Mouse (Mus musculus): Measurements from ENCODE around the gene Bpifb1. TPM values are rescaled to one million over a fixed set of nuclear protein-coding genes. Genes with fewer than 3 reads are reported as not detected.
A peak's percentile ranks its signal among the peaks of the same experiment; 100 is the strongest.

Bpifb1 gene
- polyA plus RNA-seq (2014; fragmentation: Nextera tagmentation; extraction: Ambion mirVana): not detected in 2 replicates

DNA sequence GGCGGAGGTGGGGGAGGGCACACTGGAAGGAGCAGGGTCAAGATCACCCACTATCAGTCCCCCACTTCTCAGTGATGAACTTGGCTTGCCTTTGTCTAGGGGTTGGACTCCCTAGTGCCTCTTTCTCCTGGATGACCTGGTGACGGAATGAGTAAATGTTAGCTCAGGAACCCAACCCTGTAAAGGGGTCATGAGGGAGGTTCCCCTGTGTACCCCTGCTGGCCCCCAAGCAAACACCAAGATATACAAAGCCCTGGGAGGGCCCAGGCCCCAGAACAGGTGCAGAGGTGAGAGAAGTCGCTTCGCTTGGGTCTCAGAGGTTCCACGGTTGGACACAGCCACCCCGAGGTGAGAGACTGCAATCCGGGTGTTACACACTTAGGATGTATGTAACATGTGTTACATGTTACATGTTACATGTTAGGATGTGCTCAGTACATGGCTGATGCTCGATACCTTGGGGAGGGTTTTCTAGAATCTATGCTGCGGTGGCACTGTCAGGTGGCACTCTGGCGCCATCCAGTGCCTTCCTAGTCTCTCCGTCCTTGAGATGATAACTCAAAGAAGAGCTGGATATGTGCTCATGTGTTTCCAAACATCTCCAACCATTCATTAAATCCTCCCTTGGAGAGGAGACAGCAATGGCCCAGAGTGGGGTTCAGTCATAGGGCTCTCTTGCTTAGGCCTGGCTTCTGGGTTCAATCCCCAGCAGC, at the start of gene Bpifb1:
Gene Bpifb1, plus strand, starts transcription at position 273 of the 713 bp plus-strand sequence.
- no peaks in the 10 kb centered on the region for H3K4me1 ChIP-seq (ENCODE audit: control insufficient read depth, insufficient read depth, low read length)
- H3K4me2 ChIP-seq (ENCODE audit: low read depth, low read length): no peak within 1 kb of the TSS
- no peaks in the 10 kb centered on the region for H3K27me3 ChIP-seq (ENCODE audit: control insufficient read depth, insufficient read depth, low read length)
- DNase-seq (ENCODE audit: low spot score) (no peak), ATAC-seq (replicated peaks; ENCODE audit: insufficient number of reproducible peaks, low FRiP score, low TSS enrichment, low read depth) (no peak)
- no peak within 1 kb of the TSS for H3K4me3 ChIP-seq (ENCODE audit: low read depth, low read length)
- H3K36me3 ChIP-seq (replicated peaks; ENCODE audit: control insufficient read depth, insufficient read depth, low read depth, low read length): no peaks in the 10 kb centered on the region
- no peaks in the 10 kb centered on the region for H3K9me3 ChIP-seq (replicated peaks; ENCODE audit: control insufficient read depth, low read length)
- WGBS: 81% methylated on average over 11 of the region's 11 CpGs
- no peak within 1 kb of the TSS for H3K27ac ChIP-seq (replicated peaks; ENCODE audit: low read depth, low read length)
- no peak within 1 kb of the TSS for H3K9ac ChIP-seq (replicated peaks; ENCODE audit: low read length)

DNA sequence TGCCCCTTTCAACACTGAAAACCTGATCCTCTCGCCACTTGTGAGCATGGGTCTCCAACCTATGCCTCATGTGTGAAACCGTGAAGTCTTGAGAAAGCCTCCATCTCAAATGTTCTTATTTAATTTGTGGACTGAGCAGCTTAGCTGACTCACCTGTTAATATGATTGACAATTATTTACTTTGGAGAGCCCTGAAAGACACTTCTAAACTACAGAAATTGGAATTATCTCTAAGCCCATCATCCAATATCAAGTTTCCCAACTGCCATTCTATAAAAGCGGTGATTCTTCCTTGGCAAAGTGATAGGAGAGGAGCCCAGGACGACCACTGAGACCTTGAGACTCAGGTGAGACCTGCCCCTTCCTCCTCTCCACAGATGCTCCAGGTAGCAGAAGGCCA, 48.0 kb upstream of the Bpifb1 start, which contains the start of gene Bpifa1:
Gene Bpifa1, plus strand, starts transcription at position 301 of the 400 bp plus-strand sequence.
- Histone ChIP-seq H3K4me3 (ENCODE audit: low read depth, low read length) (no peak within 1 kb of the TSS), H3K9ac (replicated peaks; ENCODE audit: low read length) (no peak within 1 kb of the TSS), H3K9me3 (replicated peaks; ENCODE audit: control insufficient read depth, low read length) (no peaks in the 10 kb centered on the region), H3K4me1 (ENCODE audit: control insufficient read depth, insufficient read depth, low read length) (no peaks in the 10 kb centered on the region), H3K4me2 (ENCODE audit: low read depth, low read length) (no peak within 1 kb of the TSS), H3K27me3 (ENCODE audit: control insufficient read depth, insufficient read depth, low read length) (no peaks in the 10 kb centered on the region), H3K27ac (replicated peaks; ENCODE audit: low read depth, low read length) (no peak within 1 kb of the TSS), H3K36me3 (replicated peaks; ENCODE audit: control insufficient read depth, insufficient read depth, low read depth, low read length) (no peaks in the 10 kb centered on the region)
- WGBS: 74% methylated on average over 4 of the region's 4 CpGs
- ATAC-seq (replicated peaks; ENCODE audit: insufficient number of reproducible peaks, low FRiP score, low TSS enrichment, low read depth) (no peak), DNase-seq (ENCODE audit: low spot score) (no peak)

DNA sequence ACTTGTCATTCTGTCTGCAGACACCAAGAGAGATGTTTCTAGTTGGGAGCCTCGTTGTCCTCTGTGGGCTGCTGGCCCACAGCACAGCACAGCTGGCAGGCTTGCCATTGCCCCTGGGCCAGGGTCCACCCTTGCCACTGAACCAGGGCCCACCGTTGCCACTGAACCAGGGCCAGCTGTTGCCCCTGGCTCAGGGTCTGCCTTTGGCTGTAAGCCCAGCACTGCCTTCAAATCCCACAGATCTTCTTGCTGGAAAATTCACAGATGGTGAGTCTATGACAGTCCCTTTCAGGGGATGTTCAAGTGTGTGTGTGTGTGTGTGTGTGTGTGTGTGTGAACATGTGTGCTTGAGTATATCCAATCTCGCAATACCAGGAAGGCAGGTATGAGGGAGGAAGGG, 46.9 kb upstream of the Bpifb1 start:
- Histone ChIP-seq H3K4me3 (ENCODE audit: low read depth, low read length) (no peak overlapping the region), H3K36me3 (replicated peaks; ENCODE audit: control insufficient read depth, insufficient read depth, low read depth, low read length) (no peaks in the 10 kb centered on the region), H3K9me3 (replicated peaks; ENCODE audit: control insufficient read depth, low read length) (no peaks in the 10 kb centered on the region), H3K9ac (replicated peaks; ENCODE audit: low read length) (no peak overlapping the region), H3K27ac (replicated peaks; ENCODE audit: low read depth, low read length) (no peak overlapping the region), H3K4me1 (ENCODE audit: control insufficient read depth, insufficient read depth, low read length) (no peaks in the 10 kb centered on the region), H3K27me3 (ENCODE audit: control insufficient read depth, insufficient read depth, low read length) (no peaks in the 10 kb centered on the region), H3K4me2 (ENCODE audit: low read depth, low read length) (no peak overlapping the region)
- ATAC-seq (replicated peaks; ENCODE audit: insufficient number of reproducible peaks, low FRiP score, low TSS enrichment, low read depth) (no peak), DNase-seq (ENCODE audit: low spot score) (no peak)
- 83% methylated on average over 3 of the region's 3 CpGs for WGBS

DNA sequence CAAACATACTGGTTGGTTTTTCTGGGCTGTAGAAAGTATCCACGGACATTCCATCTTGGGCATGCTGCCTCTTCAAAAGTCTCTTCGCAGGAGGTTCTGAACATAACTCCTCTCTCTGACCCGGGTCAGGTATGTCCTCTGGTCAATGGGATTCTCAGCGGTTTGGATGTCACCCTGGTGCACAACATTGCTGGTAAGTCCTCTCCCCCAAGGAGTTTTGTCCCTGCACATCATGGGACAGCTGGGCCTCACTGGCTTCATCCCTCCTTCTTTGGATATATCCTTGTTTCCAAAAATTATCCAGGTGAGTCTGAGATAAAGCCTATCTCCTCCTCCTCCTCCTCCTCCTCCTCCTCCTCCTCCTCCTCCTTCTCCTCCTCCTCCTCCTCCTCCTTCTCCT, 43.1 kb upstream of the Bpifb1 start:
- DNase-seq (ENCODE audit: low spot score) (no peak), ATAC-seq (replicated peaks; ENCODE audit: insufficient number of reproducible peaks, low FRiP score, low TSS enrichment, low read depth) (no peak)
- WGBS: 83% methylated on average over 4 of the region's 4 CpGs

DNA sequence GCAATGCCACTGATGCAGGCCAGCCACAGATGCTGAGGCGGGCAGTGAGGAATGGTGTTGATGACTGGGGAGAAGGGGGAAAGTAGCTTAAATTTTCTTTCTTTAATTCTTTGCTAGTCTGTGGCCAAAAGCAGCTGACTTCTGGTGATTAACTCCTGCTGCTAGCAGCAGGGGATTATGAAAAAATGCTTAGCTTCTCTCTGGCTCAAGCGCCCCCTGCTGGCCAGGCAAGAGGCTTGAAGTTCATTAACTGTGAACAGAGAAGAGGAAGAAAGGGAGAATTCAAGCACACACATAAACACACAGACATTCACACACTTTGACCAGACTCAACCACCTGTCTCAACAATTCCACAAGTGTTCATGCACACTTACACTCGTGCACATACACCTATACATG, 32.2 kb upstream of the Bpifb1 start:
- Histone ChIP-seq H3K36me3 (replicated peaks; ENCODE audit: control insufficient read depth, insufficient read depth, low read depth, low read length) (no peaks in the 10 kb centered on the region), H3K27me3 (ENCODE audit: control insufficient read depth, insufficient read depth, low read length) (no peaks in the 10 kb centered on the region), H3K9me3 (replicated peaks; ENCODE audit: control insufficient read depth, low read length) (no peaks in the 10 kb centered on the region), H3K27ac (replicated peaks; ENCODE audit: low read depth, low read length) (no peak overlapping the region), H3K9ac (replicated peaks; ENCODE audit: low read length) (no peak overlapping the region), H3K4me3 (ENCODE audit: low read depth, low read length) (no peak overlapping the region), H3K4me1 (ENCODE audit: control insufficient read depth, insufficient read depth, low read length) (no peaks in the 10 kb centered on the region), H3K4me2 (ENCODE audit: low read depth, low read length) (no peak overlapping the region)
- peak; percentile 62 for DNase-seq (ENCODE audit: low spot score)
- 31% methylated on average over 3 of the region's 3 CpGs for WGBS
- ATAC-seq (replicated peaks; ENCODE audit: insufficient number of reproducible peaks, low FRiP score, low TSS enrichment, low read depth): no peak

More for the DNA sequence above, 43.1 kb upstream of the Bpifb1 start:
- Histone ChIP-seq H3K9me3 (replicated peaks; ENCODE audit: control insufficient read depth, low read length) (no peaks in the 10 kb centered on the region), H3K27me3 (ENCODE audit: control insufficient read depth, insufficient read depth, low read length) (no peaks in the 10 kb centered on the region), H3K4me3 (ENCODE audit: low read depth, low read length) (no peak overlapping the region), H3K4me1 (ENCODE audit: control insufficient read depth, insufficient read depth, low read length) (no peaks in the 10 kb centered on the region), H3K9ac (replicated peaks; ENCODE audit: low read length) (no peak overlapping the region), H3K36me3 (replicated peaks; ENCODE audit: control insufficient read depth, insufficient read depth, low read depth, low read length) (no peaks in the 10 kb centered on the region), H3K4me2 (ENCODE audit: low read depth, low read length) (no peak overlapping the region), H3K27ac (replicated peaks; ENCODE audit: low read depth, low read length) (no peak overlapping the region)

DNA sequence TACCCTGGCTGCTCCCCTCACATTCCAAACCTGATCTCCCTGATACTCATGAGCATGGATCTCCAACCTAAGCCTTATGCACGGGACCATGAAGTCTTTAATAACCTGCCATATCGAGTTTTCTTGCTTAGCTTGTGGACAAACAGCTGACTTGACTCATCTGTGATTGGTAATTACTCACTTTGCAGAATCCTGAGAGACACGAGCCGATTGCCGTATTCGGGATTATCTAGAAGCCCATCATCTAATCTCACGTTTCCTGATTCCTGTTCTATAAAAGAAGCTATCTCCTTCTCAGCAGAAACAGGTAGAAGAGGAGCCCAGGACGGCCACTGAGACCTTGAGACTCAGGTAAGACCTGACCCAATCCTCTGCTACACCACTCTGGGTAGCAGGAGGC, 28.3 kb upstream of the Bpifb1 start, which contains the start of gene Bpifa5:
Gene Bpifa5, plus strand, starts transcription at position 301 of the 400 bp plus-strand sequence.
- H3K9ac ChIP-seq (replicated peaks; ENCODE audit: low read length): no peak within 1 kb of the TSS
- no peaks in the 10 kb centered on the region for H3K4me1 ChIP-seq (ENCODE audit: control insufficient read depth, insufficient read depth, low read length)
- no peaks in the 10 kb centered on the region for H3K36me3 ChIP-seq (replicated peaks; ENCODE audit: control insufficient read depth, insufficient read depth, low read depth, low read length)
- H3K9me3 ChIP-seq (replicated peaks; ENCODE audit: control insufficient read depth, low read length): no peaks in the 10 kb centered on the region
- DNase-seq (ENCODE audit: low spot score): no peak
- ATAC-seq (replicated peaks; ENCODE audit: insufficient number of reproducible peaks, low FRiP score, low TSS enrichment, low read depth): no peak
- WGBS: 84% methylated on average over 8 of the region's 8 CpGs
- H3K27me3 ChIP-seq (ENCODE audit: control insufficient read depth, insufficient read depth, low read length): no peaks in the 10 kb centered on the region
- H3K4me3 ChIP-seq (ENCODE audit: low read depth, low read length): no peak within 1 kb of the TSS
- no peak within 1 kb of the TSS for H3K4me2 ChIP-seq (ENCODE audit: low read depth, low read length)
- no peak within 1 kb of the TSS for H3K27ac ChIP-seq (replicated peaks; ENCODE audit: low read depth, low read length)

DNA sequence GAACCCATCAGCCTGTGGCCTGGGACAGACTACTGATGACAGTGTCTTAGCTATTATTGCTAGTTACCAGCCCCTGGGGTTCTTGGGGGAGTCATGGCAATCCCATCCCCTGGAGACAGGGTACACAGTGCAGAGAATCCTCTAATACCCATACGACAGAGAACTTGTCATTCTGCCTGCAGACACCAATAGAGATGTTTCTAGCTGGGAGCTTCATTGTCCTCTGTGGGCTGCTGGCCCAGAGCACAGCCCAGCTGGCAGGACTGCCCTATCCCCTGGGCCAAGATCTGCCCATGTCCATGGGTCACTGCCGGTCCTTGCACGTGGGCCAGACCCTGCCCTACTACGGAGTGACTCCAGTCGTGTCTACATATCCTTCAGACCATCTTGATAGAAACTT, 27.3 kb upstream of the Bpifb1 start:
- Histone ChIP-seq H3K4me1 (ENCODE audit: control insufficient read depth, insufficient read depth, low read length) (no peaks in the 10 kb centered on the region), H3K27ac (replicated peaks; ENCODE audit: low read depth, low read length) (no peak overlapping the region), H3K9me3 (replicated peaks; ENCODE audit: control insufficient read depth, low read length) (no peaks in the 10 kb centered on the region), H3K36me3 (replicated peaks; ENCODE audit: control insufficient read depth, insufficient read depth, low read depth, low read length) (no peaks in the 10 kb centered on the region), H3K9ac (replicated peaks; ENCODE audit: low read length) (no peak overlapping the region), H3K4me3 (ENCODE audit: low read depth, low read length) (no peak overlapping the region), H3K27me3 (ENCODE audit: control insufficient read depth, insufficient read depth, low read length) (no peaks in the 10 kb centered on the region), H3K4me2 (ENCODE audit: low read depth, low read length) (no peak overlapping the region)
- DNase-seq (ENCODE audit: low spot score) (no peak), ATAC-seq (replicated peaks; ENCODE audit: insufficient number of reproducible peaks, low FRiP score, low TSS enrichment, low read depth) (no peak)
- WGBS: 87% methylated on average over 5 of the region's 5 CpGs

DNA sequence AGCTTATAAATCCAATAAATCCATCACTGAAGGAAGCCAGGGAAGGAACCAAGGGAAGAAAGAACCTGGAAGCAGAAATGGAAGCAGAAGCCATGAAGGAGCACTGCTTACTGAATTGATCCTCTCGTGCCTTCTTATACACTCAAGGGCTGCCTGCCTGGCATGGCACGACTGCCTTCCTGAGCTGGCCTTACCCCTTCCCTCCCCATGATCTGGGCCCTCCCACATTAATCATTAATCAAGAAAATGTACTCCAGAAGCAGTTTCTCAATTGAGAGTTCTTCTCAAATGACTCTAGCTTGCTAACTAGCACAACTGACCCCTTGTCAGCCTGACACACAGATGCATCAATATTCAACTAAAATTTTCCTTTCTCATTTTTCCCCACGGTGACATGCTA, 21.4 kb upstream of the Bpifb1 start:
- 73% methylated on average over 3 of the region's 3 CpGs for WGBS
- Histone ChIP-seq H3K27me3 (ENCODE audit: control insufficient read depth, insufficient read depth, low read length) (no peaks in the 10 kb centered on the region), H3K4me3 (ENCODE audit: low read depth, low read length) (no peak overlapping the region), H3K36me3 (replicated peaks; ENCODE audit: control insufficient read depth, insufficient read depth, low read depth, low read length) (no peaks in the 10 kb centered on the region), H3K4me2 (ENCODE audit: low read depth, low read length) (no peak overlapping the region), H3K4me1 (ENCODE audit: control insufficient read depth, insufficient read depth, low read length) (no peaks in the 10 kb centered on the region), H3K9me3 (replicated peaks; ENCODE audit: control insufficient read depth, low read length) (no peaks in the 10 kb centered on the region), H3K9ac (replicated peaks; ENCODE audit: low read length) (no peak overlapping the region), H3K27ac (replicated peaks; ENCODE audit: low read depth, low read length) (no peak overlapping the region)
- DNase-seq (ENCODE audit: low spot score) (no peak), ATAC-seq (replicated peaks; ENCODE audit: insufficient number of reproducible peaks, low FRiP score, low TSS enrichment, low read depth) (no peak)
